Mouse (Mus musculus): ENCODE results near the gene Srebf1. TPM values are rescaled to one million over a fixed set of nuclear protein-coding genes. Genes with fewer than 3 reads are reported as not detected.

The Srebf1 gene
- polyA plus RNA-seq, 1 experiment from 2014 or later: 42.6 TPM

DNA sequence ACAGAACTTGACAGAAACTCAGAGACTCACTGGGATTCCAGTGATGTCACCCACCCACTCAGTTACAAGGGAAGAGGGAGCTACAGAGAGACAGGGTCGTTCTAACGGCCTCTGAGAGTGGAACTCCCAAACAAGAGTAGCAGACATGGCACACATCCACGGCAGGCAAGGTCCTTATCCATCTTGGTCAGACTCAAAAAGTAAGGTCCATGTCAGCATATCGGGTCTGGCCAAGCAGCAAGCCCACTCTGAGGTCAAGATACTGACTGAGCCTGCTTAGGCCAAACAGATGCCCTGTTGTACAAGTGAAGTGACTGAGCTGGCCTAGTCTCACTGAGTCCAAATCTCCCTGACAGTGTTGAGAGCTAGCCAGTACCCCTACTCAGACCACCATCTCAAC is 13.7 kb downstream of the Srebf1 start:
- H3K27ac ChIP-seq (ENCODE audit: low read depth, low read length): peak overlapping the region; percentile 90
- peak overlapping the region; percentile 67 for H3K9ac ChIP-seq (ENCODE audit: low read length)
- WGBS: 30% methylated on average over 4 of the region's 4 CpGs
- peak overlapping the region; percentile 43 for H3K4me3 ChIP-seq (ENCODE audit: low read depth, low read length)
- no peaks in the 10 kb centered on the region for H3K27me3 ChIP-seq (replicated peaks; ENCODE audit: control insufficient read depth, insufficient read depth, low read length)
- peaks cover 42% of the 10 kb centered on the region for H3K4me1 ChIP-seq (ENCODE audit: control insufficient read depth, insufficient read depth, low read length)
- H3K36me3 ChIP-seq (ENCODE audit: control insufficient read depth, insufficient read depth, low read length): peaks cover 37% of the 10 kb centered on the region
- H3K4me2 ChIP-seq (ENCODE audit: low read length): peak overlapping the region; percentile 69
- 0 out of 2 replicates have a peak, but pooled peaks have one; percentile 2 for ATAC-seq
- no peaks in the 10 kb centered on the region for H3K9me3 ChIP-seq (replicated peaks; ENCODE audit: control insufficient read depth, low read length)
- DNase-seq (ENCODE audit: low spot score): no peak

DNA sequence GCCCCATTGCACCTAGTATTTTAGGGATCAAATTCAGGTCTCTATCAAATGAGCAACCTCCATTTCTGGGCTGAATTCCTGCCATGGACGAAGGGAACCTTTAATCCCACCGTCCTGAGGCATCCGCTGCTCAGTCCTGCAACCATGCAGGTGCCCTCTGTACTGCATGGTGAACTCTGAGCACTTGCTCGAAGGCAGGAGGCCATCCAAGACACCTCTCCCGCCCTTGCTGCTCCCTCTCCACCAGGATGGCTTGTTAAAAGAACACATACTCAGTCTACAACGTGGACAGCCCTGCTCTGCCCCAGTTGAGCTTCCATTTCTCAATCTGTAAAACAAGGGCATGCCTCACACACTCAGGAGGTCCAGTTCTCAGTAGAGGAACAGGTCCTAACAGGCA is 14.2 kb downstream of the Srebf1 start:
- ATAC-seq (no peak), DNase-seq (ENCODE audit: low spot score) (no peak)
- Histone ChIP-seq H3K9me3 (replicated peaks; ENCODE audit: control insufficient read depth, low read length) (no peaks in the 10 kb centered on the region), H3K4me1 (ENCODE audit: control insufficient read depth, insufficient read depth, low read length) (peaks cover 42% of the 10 kb centered on the region), H3K4me3 (ENCODE audit: low read depth, low read length) (peak overlapping the region; percentile 43), H3K36me3 (ENCODE audit: control insufficient read depth, insufficient read depth, low read length) (peaks cover 42% of the 10 kb centered on the region), H3K9ac (ENCODE audit: low read length) (peak overlapping the region; percentile 67), H3K27me3 (replicated peaks; ENCODE audit: control insufficient read depth, insufficient read depth, low read length) (no peaks in the 10 kb centered on the region), H3K27ac (ENCODE audit: low read depth, low read length) (peak overlapping the region; percentile 90), H3K4me2 (ENCODE audit: low read length) (peak overlapping the region; percentile 69)
- 54% methylated on average over 6 of the region's 6 CpGs for whole genome bisulfite sequencing

DNA sequence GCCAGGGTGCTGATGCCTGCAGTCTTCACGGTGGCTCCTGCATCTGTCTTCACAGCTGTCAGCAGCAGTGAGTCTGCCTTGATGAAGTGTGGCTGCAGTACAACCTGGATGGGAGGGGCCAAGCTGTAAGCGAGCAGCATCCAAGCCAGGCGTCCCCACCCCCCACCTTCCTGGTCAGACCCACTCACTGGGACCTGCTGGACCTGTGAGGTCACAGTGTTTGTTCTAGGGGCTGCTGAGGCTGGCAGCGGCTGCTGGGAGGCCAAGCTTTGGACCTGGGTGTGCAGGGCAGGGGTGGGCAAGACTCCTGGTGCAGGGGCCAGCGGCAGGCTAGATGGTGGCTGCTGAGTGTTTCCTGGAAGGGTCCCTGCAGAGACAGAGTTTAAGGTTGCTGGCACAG is 16.2 kb downstream of the Srebf1 start:
- Histone ChIP-seq H3K4me3 (ENCODE audit: low read depth, low read length) (no peak overlapping the region), H3K4me1 (ENCODE audit: control insufficient read depth, insufficient read depth, low read length) (peaks cover 37% of the 10 kb centered on the region), H3K36me3 (ENCODE audit: control insufficient read depth, insufficient read depth, low read length) (peaks cover 62% of the 10 kb centered on the region)

DNA sequence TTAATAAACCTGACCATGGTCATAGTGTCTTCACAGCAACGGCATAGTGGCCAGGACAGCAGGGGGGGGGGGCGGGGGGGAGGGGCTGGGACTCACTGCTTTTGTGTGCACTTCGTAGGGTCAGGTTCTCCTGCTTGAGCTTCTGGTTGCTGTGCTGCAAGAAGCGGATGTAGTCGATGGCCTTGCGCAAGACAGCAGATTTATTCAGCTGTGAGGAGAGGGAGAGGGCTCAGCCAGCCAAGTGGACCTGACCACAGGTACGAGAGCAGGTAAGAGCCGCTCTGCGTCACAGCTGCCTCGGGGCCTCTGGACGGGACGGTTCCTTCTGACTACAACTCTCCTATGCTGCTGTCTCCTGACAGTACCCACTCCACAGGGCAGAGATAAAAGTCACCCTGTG is 17.4 kb downstream of the Srebf1 start:
- Histone ChIP-seq H3K4me2 (ENCODE audit: low read length) (no peak overlapping the region), H3K36me3 (ENCODE audit: control insufficient read depth, insufficient read depth, low read length) (peaks cover 74% of the 10 kb centered on the region), H3K9me3 (replicated peaks; ENCODE audit: control insufficient read depth, low read length) (no peaks in the 10 kb centered on the region), H3K4me1 (ENCODE audit: control insufficient read depth, insufficient read depth, low read length) (peaks cover 30% of the 10 kb centered on the region), H3K27ac (ENCODE audit: low read depth, low read length) (no peak overlapping the region), H3K4me3 (ENCODE audit: low read depth, low read length) (no peak overlapping the region), H3K9ac (ENCODE audit: low read length) (no peak overlapping the region), H3K27me3 (replicated peaks; ENCODE audit: control insufficient read depth, insufficient read depth, low read length) (no peaks in the 10 kb centered on the region)
- ATAC-seq (no peak), DNase-seq (ENCODE audit: low spot score) (no peak)
- WGBS: 82% methylated on average over 12 of the region's 12 CpGs

More for the DNA sequence above, 16.2 kb downstream of the Srebf1 start:
- DNase-seq (ENCODE audit: low spot score) (no peak), ATAC-seq (no peak)
- Histone ChIP-seq H3K27ac (ENCODE audit: low read depth, low read length) (0 out of 2 replicates have a peak overlapping the region, but pooled peaks have one; percentile 27), H3K27me3 (replicated peaks; ENCODE audit: control insufficient read depth, insufficient read depth, low read length) (no peaks in the 10 kb centered on the region), H3K9ac (ENCODE audit: low read length) (no peak overlapping the region), H3K9me3 (replicated peaks; ENCODE audit: control insufficient read depth, low read length) (no peaks in the 10 kb centered on the region), H3K4me2 (ENCODE audit: low read length) (no peak overlapping the region)
- WGBS: 87% methylated on average over 5 of the region's 5 CpGs

DNA sequence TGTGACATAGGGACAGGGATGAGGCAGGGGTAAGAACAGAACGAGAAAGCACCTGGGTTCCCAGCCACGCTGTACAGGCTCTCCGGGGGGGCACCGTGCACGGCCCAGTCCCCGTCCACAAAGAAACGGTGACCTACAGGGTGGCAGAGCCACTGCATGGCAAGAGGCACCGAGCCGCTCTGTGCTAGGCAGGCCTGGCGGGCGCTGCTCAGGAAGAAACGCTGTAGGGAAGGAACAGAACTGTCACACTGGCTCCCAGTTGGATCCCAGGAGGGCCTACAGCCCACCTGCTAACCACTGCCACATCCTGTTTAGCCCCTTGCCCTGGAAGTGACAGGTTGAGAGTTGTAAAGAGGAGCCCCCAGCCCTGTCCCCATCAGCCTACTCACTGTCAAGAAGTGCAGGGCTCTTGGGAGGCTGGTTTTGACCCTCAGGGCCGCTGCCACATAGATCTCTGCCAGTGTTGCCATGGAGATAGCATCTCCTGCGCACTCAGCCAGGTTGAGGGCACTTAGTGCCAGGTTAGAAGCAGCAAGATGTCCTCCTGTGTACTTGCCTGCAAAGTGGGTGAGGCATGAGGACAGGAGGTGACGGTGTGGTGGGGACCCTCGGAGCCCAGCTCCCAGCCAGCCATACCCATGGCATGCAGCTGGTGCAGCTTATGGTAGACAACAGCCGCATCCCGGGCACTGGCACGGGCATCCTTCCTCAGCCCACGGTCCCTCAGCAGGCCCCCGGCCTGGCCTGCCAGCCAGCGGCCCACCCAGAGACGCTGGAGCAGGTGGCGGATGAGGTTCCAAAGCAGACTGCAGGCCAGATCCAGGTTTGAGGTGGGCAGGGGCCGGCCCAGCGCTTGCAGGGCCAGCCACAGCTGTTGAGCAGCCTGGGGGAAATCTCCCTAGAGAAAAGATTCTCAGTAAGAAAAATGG is 19.4 kb downstream of the Srebf1 start:
- peaks cover 92% of the 10 kb centered on the region for H3K36me3 ChIP-seq (ENCODE audit: control insufficient read depth, insufficient read depth, low read length)
- DNase-seq (ENCODE audit: low spot score) (no peak), ATAC-seq (no peak)
- peaks cover 9% of the 10 kb centered on the region for H3K4me1 ChIP-seq (ENCODE audit: control insufficient read depth, insufficient read depth, low read length)
- H3K9ac ChIP-seq (ENCODE audit: low read length): 0 out of 2 replicates have a peak overlapping the region, but pooled peaks have one; percentile 8
- WGBS: 91% methylated on average over 26 of the region's 26 CpGs
- peak overlapping the region; percentile 52; the same call in 1 of the 2 replicates for H3K27ac ChIP-seq (ENCODE audit: low read depth, low read length)
- H3K4me3 ChIP-seq (ENCODE audit: low read depth, low read length): no peak overlapping the region
- H3K27me3 ChIP-seq (replicated peaks; ENCODE audit: control insufficient read depth, insufficient read depth, low read length): no peaks in the 10 kb centered on the region
- no peaks in the 10 kb centered on the region for H3K9me3 ChIP-seq (replicated peaks; ENCODE audit: control insufficient read depth, low read length)
- no peak overlapping the region for H3K4me2 ChIP-seq (ENCODE audit: low read length)

DNA sequence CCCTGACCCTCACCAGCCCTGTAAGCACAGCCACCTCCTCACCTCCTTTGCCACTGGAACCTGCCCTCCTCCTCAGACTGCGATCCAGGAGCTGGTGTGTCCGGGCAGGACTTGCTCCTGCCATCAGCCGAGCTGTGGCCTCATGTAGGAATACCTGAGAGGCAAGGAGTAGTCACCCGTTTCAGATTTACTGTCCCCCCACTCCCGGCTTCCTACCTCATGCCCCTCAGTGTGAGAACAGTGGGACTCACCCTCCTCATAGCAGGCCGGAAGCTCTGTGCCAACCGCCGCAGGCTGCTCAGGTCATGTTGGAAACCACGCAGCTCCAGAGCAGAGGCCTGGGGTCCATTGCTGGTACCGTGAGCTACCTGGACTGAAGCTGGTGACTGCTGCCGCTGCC is 22.0 kb downstream of the Srebf1 start:
- 88% methylated on average over 11 of the region's 11 CpGs for WGBS
- no peak for ATAC-seq
- Histone ChIP-seq H3K27me3 (replicated peaks; ENCODE audit: control insufficient read depth, insufficient read depth, low read length) (no peaks in the 10 kb centered on the region), H3K4me1 (ENCODE audit: control insufficient read depth, insufficient read depth, low read length) (no peaks in the 10 kb centered on the region; the same call in 1 of the 2 replicates), H3K4me3 (ENCODE audit: low read depth, low read length) (no peak overlapping the region), H3K4me2 (ENCODE audit: low read length) (no peak overlapping the region), H3K36me3 (ENCODE audit: control insufficient read depth, insufficient read depth, low read length) (peaks cover 93% of the 10 kb centered on the region), H3K9ac (ENCODE audit: low read length) (peak overlapping the region; percentile 40), H3K27ac (ENCODE audit: low read depth, low read length) (peak overlapping the region; percentile 78), H3K9me3 (replicated peaks; ENCODE audit: control insufficient read depth, low read length) (no peaks in the 10 kb centered on the region)
- DNase-seq (ENCODE audit: low spot score): no peak

DNA sequence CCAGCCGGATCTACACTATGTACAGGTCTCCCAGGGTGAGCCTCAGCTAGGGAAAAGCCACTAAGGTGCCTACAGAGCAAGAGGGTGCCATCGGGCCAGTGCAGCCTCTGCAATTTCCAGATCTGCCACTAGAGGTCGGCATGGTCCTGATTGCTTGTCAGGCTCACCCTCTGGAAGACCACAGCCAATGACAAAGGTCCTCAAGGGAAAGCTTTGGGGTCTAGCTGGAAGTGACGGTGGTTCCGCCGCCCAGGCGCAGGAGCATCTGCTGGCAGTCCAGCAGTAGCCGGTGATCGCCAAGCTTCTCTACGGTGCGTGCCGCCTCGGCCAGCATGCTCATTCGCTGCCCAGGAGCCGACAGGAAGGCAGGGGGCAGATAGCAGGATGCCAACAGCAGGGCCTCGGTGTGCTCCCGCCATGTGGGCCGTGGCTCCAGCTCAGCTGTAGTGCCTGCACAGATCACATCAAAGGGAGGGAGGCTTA is 22.6 kb downstream of the Srebf1 start:
- H3K36me3 ChIP-seq (ENCODE audit: control insufficient read depth, insufficient read depth, low read length): peaks cover 94% of the 10 kb centered on the region
- H3K9me3 ChIP-seq (replicated peaks; ENCODE audit: control insufficient read depth, low read length): peaks cover 3% of the 10 kb centered on the region; the same call in 1 of the 2 replicates
- peak; percentile 95 for DNase-seq (ENCODE audit: low spot score)
- H3K27ac ChIP-seq (ENCODE audit: low read depth, low read length): peak overlapping the region; percentile 78
- H3K4me3 ChIP-seq (ENCODE audit: low read depth, low read length): no peak overlapping the region
- H3K4me2 ChIP-seq (ENCODE audit: low read length): peak overlapping the region; percentile 25; the same call in 1 of the 2 replicates
- no peaks in the 10 kb centered on the region; the same call in 1 of the 2 replicates for H3K4me1 ChIP-seq (ENCODE audit: control insufficient read depth, insufficient read depth, low read length)
- WGBS: 18% methylated on average over 18 of the region's 18 CpGs
- ATAC-seq: peak; percentile 83
- peak overlapping the region; percentile 40 for H3K9ac ChIP-seq (ENCODE audit: low read length)
- H3K27me3 ChIP-seq (replicated peaks; ENCODE audit: control insufficient read depth, insufficient read depth, low read length): no peaks in the 10 kb centered on the region

DNA sequence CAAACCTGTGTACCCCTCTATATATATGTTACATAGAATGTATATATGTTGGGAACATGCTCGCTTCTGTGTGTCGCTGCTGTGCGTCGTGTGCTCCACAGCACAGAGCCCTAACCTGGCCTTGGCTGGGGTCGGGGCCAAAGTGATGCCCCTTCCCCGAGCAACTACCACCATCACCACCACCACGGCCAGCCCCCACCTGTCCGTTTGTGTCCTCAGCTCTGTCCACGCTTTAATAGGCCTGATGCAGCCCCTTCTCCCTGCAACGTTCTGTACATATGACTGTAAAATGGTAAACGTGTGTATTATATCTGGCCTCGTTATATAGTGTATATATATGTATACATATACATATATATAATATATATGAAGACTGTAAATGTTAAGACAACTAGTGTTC is 23.7 kb downstream of the Srebf1 start:
- ATAC-seq (no peak), DNase-seq (ENCODE audit: low spot score) (no peak)
- Histone ChIP-seq H3K9ac (ENCODE audit: low read length) (no peak overlapping the region), H3K36me3 (ENCODE audit: control insufficient read depth, insufficient read depth, low read length) (peaks cover 94% of the 10 kb centered on the region), H3K27me3 (replicated peaks; ENCODE audit: control insufficient read depth, insufficient read depth, low read length) (no peaks in the 10 kb centered on the region), H3K9me3 (replicated peaks; ENCODE audit: control insufficient read depth, low read length) (peaks cover 4% of the 10 kb centered on the region; the same call in 1 of the 2 replicates), H3K4me3 (ENCODE audit: low read depth, low read length) (no peak overlapping the region), H3K27ac (ENCODE audit: low read depth, low read length) (0 out of 2 replicates have a peak overlapping the region, but pooled peaks have one; percentile 39), H3K4me2 (ENCODE audit: low read length) (no peak overlapping the region), H3K4me1 (ENCODE audit: control insufficient read depth, insufficient read depth, low read length) (no peaks in the 10 kb centered on the region; the same call in 1 of the 2 replicates)
- WGBS: 89% methylated on average over 12 of the region's 12 CpGs

All from forebrain, embryonic 14.5 days (tissue).